Mouse (Mus musculus): ENCODE data around the gene Sord. TPM values are rescaled to one million over a fixed set of nuclear protein-coding genes. Genes with fewer than 3 reads are reported as not detected.
"Not testable (repeated sequence)": the region's sequence is repeated elsewhere in the genome, so short reads cannot be mapped to it uniquely, and the experiment has no call there.

Gene Sord
- polyA plus RNA-seq, 1 experiment from 2014 or later, result 20.6 TPM

GRCm38 (mm10) chr2:122210534-122211228 is 23.9 kb upstream of the Sord start:
- H3K4me3 ChIP-seq (ENCODE audit: low read depth, low read length), result no peak overlapping the region
- H3K9ac ChIP-seq (ENCODE audit: low read length), result no peak overlapping the region
- H3K36me3 ChIP-seq (ENCODE audit: control insufficient read depth, insufficient read depth, low read length), result no peaks in the 10 kb centered on the region
- 58% methylated on average over 3 of the region's 3 CpGs for WGBS
- ATAC-seq (ENCODE audit: insufficient read depth, low FRiP score, low TSS enrichment), result peak; percentile 67
- DNase-seq (ENCODE audit: low spot score), result peak; percentile 50
- H3K4me2 ChIP-seq (ENCODE audit: low read depth), result no peak overlapping the region
- no peaks in the 10 kb centered on the region for H3K9me3 ChIP-seq (ENCODE audit: control insufficient read depth, low read length)
- H3K27me3 ChIP-seq (ENCODE audit: control insufficient read depth, insufficient read depth, low read length), result no peaks in the 10 kb centered on the region
- no peaks in the 10 kb centered on the region; the same call in 1 of the 2 replicates for H3K4me1 ChIP-seq (ENCODE audit: control insufficient read depth, insufficient read depth, low read length)
- H3K27ac ChIP-seq (ENCODE audit: low read depth, low read length), result no peak overlapping the region

- not testable (repeated sequence) for H3K36me3 ChIP-seq (ENCODE audit: control insufficient read depth, insufficient read depth, low read length); H3K4me3 ChIP-seq (ENCODE audit: low read depth, low read length); ATAC-seq (ENCODE audit: insufficient read depth, low FRiP score, low TSS enrichment); H3K9me3 ChIP-seq (ENCODE audit: control insufficient read depth, low read length); H3K27ac ChIP-seq (ENCODE audit: low read depth, low read length); H3K4me1 ChIP-seq (ENCODE audit: control insufficient read depth, insufficient read depth, low read length); H3K9ac ChIP-seq (ENCODE audit: low read length); H3K4me2 ChIP-seq (ENCODE audit: low read depth); H3K27me3 ChIP-seq (ENCODE audit: control insufficient read depth, insufficient read depth, low read length); DNase-seq (ENCODE audit: low spot score)
- WGBS, result 92% methylated on average over 4 of the region's 4 CpGs
Measured at GRCm38 (mm10) chr2:122217075-122217474, 17.5 kb upstream of the Sord start.

GRCm38 (mm10) chr2:122218234-122218633 is 16.3 kb upstream of the Sord start:
- H3K36me3 ChIP-seq (ENCODE audit: control insufficient read depth, insufficient read depth, low read length), result no peaks in the 10 kb centered on the region
- H3K4me2 ChIP-seq (ENCODE audit: low read depth), result no peak overlapping the region
- DNase-seq (ENCODE audit: low spot score), result no peak
- no peak overlapping the region for H3K27ac ChIP-seq (ENCODE audit: low read depth, low read length)
- H3K4me3 ChIP-seq (ENCODE audit: low read depth, low read length), result no peak overlapping the region
- H3K27me3 ChIP-seq (ENCODE audit: control insufficient read depth, insufficient read depth, low read length), result no peaks in the 10 kb centered on the region
- H3K9me3 ChIP-seq (ENCODE audit: control insufficient read depth, low read length), result no peaks in the 10 kb centered on the region
- ATAC-seq (ENCODE audit: insufficient read depth, low FRiP score, low TSS enrichment), result no peak
- H3K4me1 ChIP-seq (ENCODE audit: control insufficient read depth, insufficient read depth, low read length), result no peaks in the 10 kb centered on the region
- no peak overlapping the region for H3K9ac ChIP-seq (ENCODE audit: low read length)
- WGBS, result 85% methylated on average over 2 of the region's 2 CpGs

- Histone ChIP-seq H3K27ac (ENCODE audit: low read depth, low read length) (no peak overlapping the region), H3K9me3 (ENCODE audit: control insufficient read depth, low read length) (no peaks in the 10 kb centered on the region)
Measured at GRCm38 (mm10) chr2:122221378-122221777, 13.2 kb upstream of the Sord start.

GRCm38 (mm10) chr2:122221798-122222197 is 12.8 kb upstream of the Sord start:
- WGBS, result 37% methylated on average over 5 of the region's 5 CpGs
- no peak for DNase-seq (ENCODE audit: low spot score)
- no peaks in the 10 kb centered on the region for H3K9me3 ChIP-seq (ENCODE audit: control insufficient read depth, low read length)
- no peaks in the 10 kb centered on the region for H3K27me3 ChIP-seq (ENCODE audit: control insufficient read depth, insufficient read depth, low read length)
- no peak for ATAC-seq (ENCODE audit: insufficient read depth, low FRiP score, low TSS enrichment)
- no peaks in the 10 kb centered on the region for H3K4me1 ChIP-seq (ENCODE audit: control insufficient read depth, insufficient read depth, low read length)
- H3K4me2 ChIP-seq (ENCODE audit: low read depth), result no peak overlapping the region
- no peaks in the 10 kb centered on the region for H3K36me3 ChIP-seq (ENCODE audit: control insufficient read depth, insufficient read depth, low read length)
- no peak overlapping the region for H3K4me3 ChIP-seq (ENCODE audit: low read depth, low read length)
- H3K27ac ChIP-seq (ENCODE audit: low read depth, low read length), result no peak overlapping the region
- no peak overlapping the region for H3K9ac ChIP-seq (ENCODE audit: low read length)

More at GRCm38 (mm10) chr2:122221378-122221777, 13.2 kb upstream of the Sord start:
- Histone ChIP-seq H3K4me2 (ENCODE audit: low read depth) (no peak overlapping the region), H3K9ac (ENCODE audit: low read length) (no peak overlapping the region), H3K4me3 (ENCODE audit: low read depth, low read length) (no peak overlapping the region), H3K27me3 (ENCODE audit: control insufficient read depth, insufficient read depth, low read length) (no peaks in the 10 kb centered on the region), H3K36me3 (ENCODE audit: control insufficient read depth, insufficient read depth, low read length) (no peaks in the 10 kb centered on the region), H3K4me1 (ENCODE audit: control insufficient read depth, insufficient read depth, low read length) (no peaks in the 10 kb centered on the region)
- ATAC-seq (ENCODE audit: insufficient read depth, low FRiP score, low TSS enrichment), result no peak
- DNase-seq (ENCODE audit: low spot score), result no peak
- WGBS, result 73% methylated on average over 4 of the region's 4 CpGs

GRCm38 (mm10) chr2:122222272-122222671 is 12.3 kb upstream of the Sord start:
- ATAC-seq (ENCODE audit: insufficient read depth, low FRiP score, low TSS enrichment) (no peak), DNase-seq (ENCODE audit: low spot score) (no peak)
- Histone ChIP-seq H3K9me3 (ENCODE audit: control insufficient read depth, low read length) (no peaks in the 10 kb centered on the region), H3K4me1 (ENCODE audit: control insufficient read depth, insufficient read depth, low read length) (no peaks in the 10 kb centered on the region), H3K9ac (ENCODE audit: low read length) (no peak overlapping the region), H3K36me3 (ENCODE audit: control insufficient read depth, insufficient read depth, low read length) (no peaks in the 10 kb centered on the region), H3K27ac (ENCODE audit: low read depth, low read length) (no peak overlapping the region), H3K27me3 (ENCODE audit: control insufficient read depth, insufficient read depth, low read length) (no peaks in the 10 kb centered on the region), H3K4me3 (ENCODE audit: low read depth, low read length) (no peak overlapping the region), H3K4me2 (ENCODE audit: low read depth) (no peak overlapping the region)
- 91% methylated on average over 5 of the region's 5 CpGs for WGBS

- H3K36me3 ChIP-seq (ENCODE audit: control insufficient read depth, insufficient read depth, low read length), result no peaks in the 10 kb centered on the region
- no peak overlapping the region for H3K27ac ChIP-seq (ENCODE audit: low read depth, low read length)
- ATAC-seq (ENCODE audit: insufficient read depth, low FRiP score, low TSS enrichment), result no peak
- H3K4me3 ChIP-seq (ENCODE audit: low read depth, low read length), result no peak overlapping the region
- H3K27me3 ChIP-seq (ENCODE audit: control insufficient read depth, insufficient read depth, low read length), result no peaks in the 10 kb centered on the region
- no peak for DNase-seq (ENCODE audit: low spot score)
- H3K9me3 ChIP-seq (ENCODE audit: control insufficient read depth, low read length), result no peaks in the 10 kb centered on the region
- no peak overlapping the region for H3K9ac ChIP-seq (ENCODE audit: low read length)
- H3K4me1 ChIP-seq (ENCODE audit: control insufficient read depth, insufficient read depth, low read length), result no peaks in the 10 kb centered on the region
- H3K4me2 ChIP-seq (ENCODE audit: low read depth), result no peak overlapping the region
Measured at GRCm38 (mm10) chr2:122223654-122224053, 10.9 kb upstream of the Sord start.

GRCm38 (mm10) chr2:122230395-122230794 is 4.2 kb upstream of the Sord start:
- ATAC-seq (ENCODE audit: insufficient read depth, low FRiP score, low TSS enrichment) (no peak), DNase-seq (ENCODE audit: low spot score) (no peak)
- Histone ChIP-seq H3K4me2 (ENCODE audit: low read depth) (no peak overlapping the region), H3K9me3 (ENCODE audit: control insufficient read depth, low read length) (no peaks in the 10 kb centered on the region), H3K9ac (ENCODE audit: low read length) (no peak overlapping the region), H3K4me3 (ENCODE audit: low read depth, low read length) (no peak overlapping the region), H3K27me3 (ENCODE audit: control insufficient read depth, insufficient read depth, low read length) (no peaks in the 10 kb centered on the region), H3K36me3 (ENCODE audit: control insufficient read depth, insufficient read depth, low read length) (no peaks in the 10 kb centered on the region), H3K4me1 (ENCODE audit: control insufficient read depth, insufficient read depth, low read length) (0 out of 2 replicates have a peak, but pooled peaks cover 7% of the 10 kb centered on the region), H3K27ac (ENCODE audit: low read depth, low read length) (no peak overlapping the region)
- 87% methylated on average over 6 of the region's 6 CpGs for WGBS

GRCm38 (mm10) chr2:122231616-122232015 is 2.9 kb upstream of the Sord start:
- ATAC-seq (ENCODE audit: insufficient read depth, low FRiP score, low TSS enrichment) (no peak), DNase-seq (ENCODE audit: low spot score) (no peak)
- no peak overlapping the region for H3K9ac ChIP-seq (ENCODE audit: low read length)
- no peak overlapping the region for H3K4me2 ChIP-seq (ENCODE audit: low read depth)
- 77% methylated on average over 9 of the region's 9 CpGs for WGBS
- H3K27me3 ChIP-seq (ENCODE audit: control insufficient read depth, insufficient read depth, low read length), result no peaks in the 10 kb centered on the region
- H3K36me3 ChIP-seq (ENCODE audit: control insufficient read depth, insufficient read depth, low read length), result no peaks in the 10 kb centered on the region
- 0 out of 2 replicates have a peak, but pooled peaks cover 7% of the 10 kb centered on the region for H3K4me1 ChIP-seq (ENCODE audit: control insufficient read depth, insufficient read depth, low read length)
- no peaks in the 10 kb centered on the region for H3K9me3 ChIP-seq (ENCODE audit: control insufficient read depth, low read length)
- no peak overlapping the region for H3K27ac ChIP-seq (ENCODE audit: low read depth, low read length)
- no peak overlapping the region for H3K4me3 ChIP-seq (ENCODE audit: low read depth, low read length)
